Mouse (Mus musculus): ENCODE data around the gene Commd7.

Commd7 gene

GRCm38 (mm10) chr2:153584396-153584795 is 48.2 kb downstream of the Commd7 start:
- DNase-seq, result no peak

GRCm38 (mm10) chr2:153583641-153584049 is 48.9 kb downstream of the Commd7 start:
- no peak for DNase-seq

- DNase-seq, result no peak
Observed at GRCm38 (mm10) chr2:153582876-153583585, 49.5 kb downstream of the Commd7 start.

GRCm38 (mm10) chr2:153581416-153581815 is 51.2 kb downstream of the Commd7 start:
- no peak for DNase-seq

GRCm38 (mm10) chr2:153580458-153580985 is 52.1 kb downstream of the Commd7 start:
- no peak for DNase-seq

- DNase-seq, result no peak
Observed at GRCm38 (mm10) chr2:153580042-153580441, 52.5 kb downstream of the Commd7 start.

GRCm38 (mm10) chr2:153577122-153577521 is 55.5 kb downstream of the Commd7 start:
- DNase-seq, result no peak

GRCm38 (mm10) chr2:153576150-153576549 is 56.4 kb downstream of the Commd7 start:
- DNase-seq, result no peak

GRCm38 (mm10) chr2:153575554-153575953 is 57.0 kb downstream of the Commd7 start:
- DNase-seq, result no peak

- no peak for DNase-seq
Observed at GRCm38 (mm10) chr2:153573101-153573500, 59.5 kb downstream of the Commd7 start.

GRCm38 (mm10) chr2:153568541-153568940 is 64.0 kb downstream of the Commd7 start:
- no peak for DNase-seq

GRCm38 (mm10) chr2:153568013-153568412 is 64.6 kb downstream of the Commd7 start:
- no peak for DNase-seq
